Mouse (Mus musculus) olfactory bulb, adult 2 months (tissue): ENCODE results near the gene Gdpd3. TPM values are rescaled to one million over a fixed set of nuclear protein-coding genes. Genes with fewer than 3 reads are reported as not detected.

Source experiments
- H3K27ac ChIP-seq: fragments of 200-500 bp; 2 replicates; pipeline ENCODE4 v1.5.1; 2012; ENCODE audit warnings: low read depth, low read length; ENCODE audit not compliant: insufficient read depth
- H3K4me1 ChIP-seq: fragments of 200-500 bp; 2 replicates; pipeline ENCODE4 v1.6.1; 2012; ENCODE audit warnings: low read length; ENCODE audit not compliant: control insufficient read depth, insufficient read depth
- H3K4me3 ChIP-seq: fragments of 200-500 bp; 2 replicates; pipeline ENCODE4 v1.5.1; 2012; ENCODE audit warnings: mild to moderate bottlenecking, low read depth, low read length, moderate library complexity; ENCODE audit not compliant: insufficient read depth
- CTCF ChIP-seq: fragments of 200-500 bp; IDR thresholded peaks from 2 replicates; pipeline ENCODE4 v1.5.1; 2012; ENCODE audit warnings: low read depth, mild to moderate bottlenecking, low read length, moderate library complexity; ENCODE audit not compliant: insufficient read depth
- POLR2A ChIP-seq: fragments of 200-500 bp; IDR thresholded peaks from 2 replicates; pipeline ENCODE4 v1.6.1; 2012; ENCODE audit warnings: mild to moderate bottlenecking, low read depth, low read length, moderate library complexity; ENCODE audit not compliant: insufficient read depth
- WGBS: fragments of 180-500 bp; shearing (Covaris S2); methylation state at CpG from one replicate; pipeline ENCODE4 v1.1.7; 2018; 5-methylcytosine and 5-hydroxymethylcytosine counted together
- polyA plus RNA-seq: library from polyadenylated mRNA; stranded (reverse); fragments of >200 nt; gene quantifications from 2 replicates; pipeline ENCODE4 v1.2.4, GENCODE M21; 2012; ENCODE audit warnings: low replicate concordance; ENCODE audit not compliant: missing spikeins, insufficient read depth, insufficient read length

Gdpd3 gene
- polyA plus RNA-seq, 1 experiment: not detected

DNA sequence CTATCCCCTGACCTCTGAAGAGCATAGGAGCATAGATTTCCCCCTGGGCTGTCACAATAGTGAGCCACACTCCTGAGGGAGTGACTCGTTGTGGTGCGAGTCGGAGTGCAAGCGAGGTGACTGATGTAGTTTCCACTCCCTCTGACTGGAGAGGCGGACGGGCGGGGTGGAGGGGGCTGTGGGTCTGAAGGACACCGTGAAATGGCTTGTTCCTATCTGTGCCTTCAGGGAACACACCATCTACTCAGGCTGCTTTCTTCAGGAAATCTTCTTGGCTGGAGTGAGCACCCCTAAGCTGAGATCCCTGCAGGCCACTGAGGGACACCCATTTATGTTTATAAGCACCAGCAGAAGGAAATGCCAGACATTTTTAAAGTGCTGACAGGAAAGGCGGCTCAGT, 56.6 kb downstream of the Gdpd3 start:
- H3K27ac ChIP-seq: peak overlapping the region; percentile 59
- peaks cover 28% of the 10 kb centered on the region for H3K4me1 ChIP-seq
- peak overlapping the region; percentile 87 for H3K4me3 ChIP-seq
- TF ChIP-seq CTCF (no peak), POLR2A (no peak)
- WGBS: 13% methylated on average over 9 of the region's 9 CpGs

DNA sequence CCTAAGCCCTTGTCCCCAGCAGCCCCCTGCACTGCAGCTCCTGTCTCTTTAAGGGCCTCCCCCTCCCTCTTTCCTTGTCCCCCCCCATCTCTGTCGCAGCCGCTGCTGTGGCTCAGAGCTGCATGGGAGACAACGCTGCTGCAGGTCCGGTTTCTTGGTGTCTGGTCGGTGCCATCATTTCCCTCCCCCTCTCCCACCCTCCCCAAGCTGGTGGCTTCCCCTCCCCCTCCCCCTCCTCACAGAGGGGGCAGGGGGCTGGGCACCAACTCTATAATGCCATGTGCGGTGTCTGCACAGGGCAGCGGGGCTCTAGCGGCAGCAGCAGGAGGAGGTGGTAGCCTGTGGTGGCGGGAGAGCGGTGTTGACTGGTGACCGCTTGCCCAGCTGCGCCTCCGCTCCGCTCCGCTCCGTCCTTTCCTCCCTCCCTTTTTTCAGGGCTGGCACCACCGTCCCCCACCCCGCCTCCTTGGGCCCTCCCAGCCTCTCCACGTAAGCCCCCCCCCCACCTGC, 57.1 kb downstream of the Gdpd3 start:
- Histone ChIP-seq H3K27ac (no peak overlapping the region), H3K4me3 (peak overlapping the region; percentile 87), H3K4me1 (peaks cover 28% of the 10 kb centered on the region)
- no peak for TF ChIP-seq CTCF
- TF ChIP-seq POLR2A: peak; percentile 16; the same call in 1 of the 2 replicates
- 3% methylated on average over 15 of the region's 19 CpGs for WGBS

DNA sequence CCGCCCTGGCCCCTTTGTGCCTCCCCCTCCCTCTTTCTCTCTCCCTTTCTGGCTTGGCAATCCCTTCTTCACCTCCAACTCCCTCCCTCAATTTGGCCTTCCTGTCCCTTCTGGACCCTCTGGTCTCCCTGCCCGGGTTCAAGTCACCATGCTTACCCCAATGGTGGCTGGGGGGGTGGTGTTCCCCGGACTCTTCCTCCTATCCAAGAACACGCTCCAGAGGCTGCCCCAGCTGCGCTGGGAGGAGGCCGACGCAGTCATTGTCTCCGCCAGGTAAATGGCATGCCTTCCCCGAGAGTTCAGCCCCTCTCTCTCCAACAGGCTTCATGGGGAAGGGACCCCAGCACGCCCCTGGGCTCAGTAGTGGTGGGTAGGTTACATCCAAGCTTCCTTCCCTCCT, 57.8 kb downstream of the Gdpd3 start:
- peaks cover 28% of the 10 kb centered on the region for H3K4me1 ChIP-seq
- WGBS: 9% methylated on average over 10 of the region's 10 CpGs
- no peak overlapping the region for H3K27ac ChIP-seq
- TF ChIP-seq POLR2A (no peak), CTCF (no peak)
- peak overlapping the region; percentile 87 for H3K4me3 ChIP-seq

Other genes starting within 250 kb of the Gdpd3 start
- 330 TPM in 1 of 2 replicates, not detected in the other for gene Eif3c, start 199.9 kb upstream of the Gdpd3 start, polyA plus RNA-seq
- not detected in 2 replicates for gene Apobr, start 181.4 kb upstream of the Gdpd3 start, polyA plus RNA-seq
- not detected in 2 replicates for gene Cln3, start 180.5 kb upstream of the Gdpd3 start, polyA plus RNA-seq
- gene Il27, start 171.4 kb upstream of the Gdpd3 start, polyA plus RNA-seq: not detected in 2 replicates
- not detected in 2 replicates for gene Nupr1, start 135.5 kb upstream of the Gdpd3 start, polyA plus RNA-seq
- not detected in 2 replicates for gene Sgf29, start 117.0 kb upstream of the Gdpd3 start, polyA plus RNA-seq
- not detected in 2 replicates for gene Sult1a1, start 89.9 kb upstream of the Gdpd3 start, polyA plus RNA-seq
- gene Bola2, start 70.9 kb upstream of the Gdpd3 start, polyA plus RNA-seq: not detected in 2 replicates
- not detected in 2 replicates for gene Slx1b, start 70.5 kb upstream of the Gdpd3 start, polyA plus RNA-seq
- gene Coro1a, start 58.5 kb upstream of the Gdpd3 start, polyA plus RNA-seq: 309 and 598 TPM in 2 replicates
- 208 and 343 TPM in 2 replicates for gene Mapk3, start 6.7 kb upstream of the Gdpd3 start, polyA plus RNA-seq
- gene Ypel3, start 10.6 kb downstream of the Gdpd3 start, polyA plus RNA-seq: not detected in 2 replicates
- not detected in 2 replicates for gene Tbx6, start 15.1 kb downstream of the Gdpd3 start, polyA plus RNA-seq
- gene Ppp4c, start 26.2 kb downstream of the Gdpd3 start, polyA plus RNA-seq: not detected in 2 replicates
- gene Fam57b, start 31.3 kb downstream of the Gdpd3 start, polyA plus RNA-seq: not detected in 2 replicates
- not detected in 2 replicates for gene 4930451I11Rik, start 65.3 kb downstream of the Gdpd3 start, polyA plus RNA-seq
- gene Doc2a, start 81.1 kb downstream of the Gdpd3 start, polyA plus RNA-seq: not detected in 2 replicates
- not detected in 2 replicates for gene Hirip3, start 95.6 kb downstream of the Gdpd3 start, polyA plus RNA-seq
- gene Ino80e, start 96.0 kb downstream of the Gdpd3 start, polyA plus RNA-seq: not detected in 2 replicates
- gene Taok2, start 118.4 kb downstream of the Gdpd3 start, polyA plus RNA-seq: not detected in 2 replicates
- gene Tmem219, start 156.6 kb downstream of the Gdpd3 start, polyA plus RNA-seq: not detected in 2 replicates
- not detected in 2 replicates for gene Kctd13, start 162.5 kb downstream of the Gdpd3 start, polyA plus RNA-seq
- gene Asphd1, start 183.2 kb downstream of the Gdpd3 start, polyA plus RNA-seq: not detected in 2 replicates
- gene Sez6l2, start 184.2 kb downstream of the Gdpd3 start, polyA plus RNA-seq: not detected in 2 replicates
- 241 TPM in 1 of 2 replicates, not detected in the other for gene Cdipt, start 209.6 kb downstream of the Gdpd3 start, polyA plus RNA-seq
- not detected in 2 replicates for gene Cdiptos, start 209.8 kb downstream of the Gdpd3 start, polyA plus RNA-seq
- not detected in 2 replicates for gene Mvp, start 248.3 kb downstream of the Gdpd3 start, polyA plus RNA-seq